Mouse (Mus musculus) R1 (cell line): Measurements from ENCODE around the gene Rasal2.

Experiments
- DNase-seq: peaks from one replicate; pipeline ENCODE4 v3.0.0-alpha.2; 2018; ENCODE audit warnings: low read depth, low spot score

The Rasal2 gene

DNA sequence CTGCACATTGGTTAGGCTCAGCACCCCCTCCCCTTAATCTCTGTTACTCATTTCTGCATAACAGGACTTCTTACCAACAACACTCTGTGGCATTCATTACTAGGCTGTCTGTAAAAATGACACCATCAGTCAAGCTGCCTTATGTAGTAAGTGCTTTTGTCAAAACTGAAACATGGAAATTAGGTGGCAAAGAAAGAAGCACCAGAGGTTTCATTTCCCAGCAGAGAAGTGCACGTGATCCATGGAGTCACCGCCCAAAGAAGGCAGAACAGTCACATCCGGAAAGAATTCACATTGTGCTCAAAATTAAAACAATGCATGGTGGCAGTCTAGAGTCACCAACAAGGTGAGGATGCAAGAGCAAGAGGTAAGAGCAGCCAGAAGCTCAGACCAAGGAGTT, 271.4 kb downstream of the Rasal2 start:
- no peak for DNase-seq

DNA sequence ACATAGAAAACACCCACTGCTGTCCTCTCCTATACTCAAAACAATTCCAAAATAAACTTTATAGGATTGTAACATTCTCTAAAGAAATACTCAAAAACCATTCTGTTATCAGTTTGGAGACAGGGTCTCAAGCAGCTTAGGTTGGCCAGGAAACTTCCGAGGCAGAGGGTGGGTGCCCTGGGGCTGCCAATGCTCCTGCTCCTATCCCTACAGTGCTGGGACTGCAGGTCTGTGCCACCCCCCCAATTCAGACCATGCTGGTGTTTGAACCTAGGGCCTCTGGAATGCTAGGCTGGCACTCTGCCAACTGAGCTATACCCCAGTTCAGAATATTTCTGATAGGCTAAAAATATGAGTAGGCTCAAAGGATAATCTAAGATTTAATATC, 274.5 kb downstream of the Rasal2 start:
- no peak for DNase-seq

DNA sequence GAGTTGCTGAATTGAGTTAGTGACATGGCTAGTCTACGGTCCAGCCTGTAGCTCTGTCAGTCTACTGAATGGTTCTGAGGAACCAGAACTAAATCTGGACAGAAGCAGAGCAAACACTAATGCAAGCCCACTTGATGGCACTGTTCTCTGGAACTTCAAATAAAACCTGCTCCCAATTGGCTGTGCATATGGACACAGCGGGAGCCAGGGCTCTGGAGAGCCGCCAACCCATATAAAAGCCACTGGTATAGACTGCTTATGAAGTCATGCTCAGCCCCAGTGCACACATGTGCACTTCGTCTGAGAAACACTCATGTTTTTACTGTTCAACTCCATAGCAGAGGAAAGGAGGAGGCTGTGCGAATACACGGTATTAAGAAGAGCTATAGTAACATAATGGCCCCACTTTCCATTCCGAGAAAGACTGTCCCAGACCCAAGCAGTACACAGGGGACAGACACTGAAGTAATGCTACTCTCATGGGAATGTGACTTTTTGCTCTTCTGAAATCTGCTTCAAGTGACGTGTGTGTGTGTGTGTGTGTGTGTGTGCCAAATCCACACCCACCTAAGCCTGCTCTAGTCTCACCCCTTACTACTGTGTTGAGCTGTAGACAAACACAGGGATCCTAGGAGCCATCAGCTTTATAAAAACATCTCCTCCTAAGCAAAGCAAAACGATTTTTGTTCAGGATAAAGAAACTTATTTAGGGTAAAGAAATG, 275.1 kb downstream of the Rasal2 start:
- peak; percentile 13 for DNase-seq

DNA sequence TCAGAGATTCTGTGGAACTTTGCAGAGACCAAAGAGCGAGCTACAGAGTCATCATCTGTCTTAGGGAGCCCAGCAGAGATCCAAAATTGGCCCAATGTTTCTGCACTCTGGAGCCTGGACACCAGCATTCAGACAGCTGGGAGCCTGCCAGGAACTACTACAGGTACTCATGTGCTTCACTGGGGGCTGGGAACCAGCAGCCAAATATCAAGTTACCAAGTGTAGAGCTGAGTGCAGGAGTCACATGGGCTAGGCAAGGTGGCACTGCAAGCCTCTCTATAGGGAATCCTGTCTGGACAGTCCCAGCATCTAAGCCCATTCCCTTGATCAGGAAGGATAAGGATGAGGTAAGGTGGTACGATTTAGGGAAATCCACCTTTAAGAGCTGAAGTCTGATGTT, 284.2 kb downstream of the Rasal2 start:
- DNase-seq: no peak

DNA sequence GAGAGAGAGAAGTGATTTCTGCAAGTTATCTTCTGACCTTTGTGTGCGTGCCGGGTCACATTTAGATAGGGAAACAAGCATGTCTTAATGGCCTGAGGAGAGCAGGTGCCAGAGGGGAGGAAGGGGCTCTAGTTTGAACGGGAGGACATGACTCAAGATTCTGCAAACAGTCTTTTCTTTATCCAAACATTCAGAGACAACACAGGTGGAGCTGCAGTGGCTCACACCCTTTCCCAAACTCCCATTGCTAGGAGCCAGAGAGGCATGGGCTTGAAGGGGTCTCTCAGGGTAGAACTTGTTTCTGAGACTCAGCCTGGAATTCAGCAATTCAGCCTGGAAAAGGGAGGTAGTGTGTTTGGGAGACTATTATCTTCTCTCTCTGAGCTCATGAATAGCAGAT, 288.6 kb downstream of the Rasal2 start:
- no peak for DNase-seq

DNA sequence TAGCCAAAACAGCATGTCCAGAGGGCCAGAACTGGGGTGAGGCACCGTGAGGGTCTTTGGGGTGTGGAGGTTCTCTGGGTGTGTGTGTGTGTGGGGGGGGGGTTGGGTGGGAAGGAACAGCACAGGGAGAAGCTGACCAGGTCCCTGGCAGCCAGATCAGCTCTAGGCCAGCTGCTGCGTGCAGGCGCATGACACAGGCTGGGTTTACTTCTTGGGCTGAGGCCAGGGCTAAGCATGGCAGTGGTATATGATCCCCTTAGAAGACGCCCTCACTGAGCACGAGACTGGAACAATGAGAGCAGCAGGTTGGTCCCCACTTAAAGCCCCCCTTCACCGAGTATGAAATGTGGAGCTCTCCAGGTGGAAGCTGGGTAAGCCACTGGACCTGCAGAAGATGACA, 293.2 kb downstream of the Rasal2 start:
- DNase-seq: no peak

DNA sequence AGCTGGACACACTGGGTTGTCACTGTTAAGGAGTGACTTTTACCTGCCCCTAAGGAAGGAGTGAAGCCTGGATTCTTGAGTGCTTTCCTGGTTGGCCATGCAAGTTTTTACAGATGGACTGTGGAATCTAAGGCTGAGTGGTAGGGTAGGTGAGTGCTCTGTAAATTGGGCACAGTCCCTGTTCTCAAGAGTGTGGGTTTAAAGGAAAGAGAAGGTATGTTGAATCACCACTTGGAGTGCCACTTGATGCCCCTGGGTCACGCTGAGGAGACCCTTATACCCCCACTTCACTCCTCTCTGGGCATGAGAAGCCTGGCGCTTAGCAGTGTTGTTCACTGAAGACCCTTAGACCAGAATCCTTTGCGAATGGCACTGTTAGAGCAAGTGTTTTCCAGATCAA, 295.0 kb downstream of the Rasal2 start:
- DNase-seq: no peak

DNA sequence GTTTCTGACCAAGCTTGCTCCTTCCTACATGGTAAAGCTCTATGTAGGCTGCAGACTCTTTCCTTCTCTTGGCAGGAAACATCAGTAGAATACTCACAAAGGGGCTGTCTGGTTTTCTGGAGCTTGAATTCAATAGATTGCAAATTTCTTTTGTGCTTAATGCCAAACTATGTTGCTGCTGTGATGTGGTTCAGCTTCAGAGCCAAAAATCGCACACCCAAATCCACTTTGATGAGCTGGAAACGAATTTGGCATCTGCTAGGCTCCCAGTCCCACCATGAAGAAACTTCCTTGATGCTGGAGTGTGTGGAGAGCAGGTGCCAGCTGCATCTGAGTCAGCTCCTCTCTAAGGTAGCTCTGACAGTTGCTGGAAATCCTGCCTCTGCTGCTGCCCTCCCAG, 297.9 kb downstream of the Rasal2 start:
- DNase-seq: no peak

DNA sequence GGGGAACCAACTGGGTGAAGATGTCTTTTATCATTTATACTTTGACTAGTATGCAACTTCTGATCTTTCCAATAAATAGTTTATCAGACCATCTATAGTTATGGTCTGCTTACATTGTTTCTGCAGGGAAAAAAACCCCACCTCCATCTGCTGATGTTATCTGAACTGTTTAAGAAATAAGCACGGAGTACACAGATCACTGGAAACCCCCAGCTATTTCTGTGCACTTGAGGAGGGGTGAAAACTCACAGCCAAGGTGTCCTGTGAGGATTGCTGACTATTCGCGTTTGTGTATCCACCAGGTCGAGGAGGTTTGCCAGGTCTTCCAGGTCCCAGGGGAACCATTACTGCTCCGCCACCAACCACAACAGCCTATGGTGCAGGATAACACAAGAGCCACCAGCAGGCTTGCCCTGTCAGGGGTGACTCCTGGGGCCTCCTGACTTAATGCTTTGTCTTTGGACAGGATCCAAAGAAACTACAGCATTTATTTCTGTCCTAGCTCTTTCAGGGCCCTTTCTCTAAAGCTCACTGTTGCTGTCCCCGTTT, 302.0 kb downstream of the Rasal2 start:
- no peak for DNase-seq

DNA sequence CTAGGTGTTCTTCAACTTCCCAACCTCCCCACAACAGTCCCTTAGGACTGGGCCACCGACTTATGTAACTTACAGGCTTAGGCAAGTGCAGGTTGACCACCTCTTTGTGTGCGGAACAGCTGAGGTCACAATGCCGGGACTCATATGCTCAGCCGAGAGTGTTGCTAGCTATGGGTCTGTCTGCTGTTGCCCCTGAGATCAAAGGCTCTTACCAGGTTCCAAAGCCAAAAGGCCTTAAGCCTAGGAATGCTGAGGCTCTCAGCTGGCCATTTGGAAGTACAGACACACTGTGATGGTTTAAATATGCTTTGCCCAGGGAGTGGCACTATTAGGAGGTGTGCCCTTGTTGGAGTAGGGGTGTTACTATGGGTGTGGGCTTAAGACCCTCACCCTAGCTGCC, 303.8 kb downstream of the Rasal2 start, which contains the start of gene Tex35:
Gene Tex35 (minus strand): TSS at position 101 of the 400 bp plus-strand sequence.
- no peak for DNase-seq

DNA sequence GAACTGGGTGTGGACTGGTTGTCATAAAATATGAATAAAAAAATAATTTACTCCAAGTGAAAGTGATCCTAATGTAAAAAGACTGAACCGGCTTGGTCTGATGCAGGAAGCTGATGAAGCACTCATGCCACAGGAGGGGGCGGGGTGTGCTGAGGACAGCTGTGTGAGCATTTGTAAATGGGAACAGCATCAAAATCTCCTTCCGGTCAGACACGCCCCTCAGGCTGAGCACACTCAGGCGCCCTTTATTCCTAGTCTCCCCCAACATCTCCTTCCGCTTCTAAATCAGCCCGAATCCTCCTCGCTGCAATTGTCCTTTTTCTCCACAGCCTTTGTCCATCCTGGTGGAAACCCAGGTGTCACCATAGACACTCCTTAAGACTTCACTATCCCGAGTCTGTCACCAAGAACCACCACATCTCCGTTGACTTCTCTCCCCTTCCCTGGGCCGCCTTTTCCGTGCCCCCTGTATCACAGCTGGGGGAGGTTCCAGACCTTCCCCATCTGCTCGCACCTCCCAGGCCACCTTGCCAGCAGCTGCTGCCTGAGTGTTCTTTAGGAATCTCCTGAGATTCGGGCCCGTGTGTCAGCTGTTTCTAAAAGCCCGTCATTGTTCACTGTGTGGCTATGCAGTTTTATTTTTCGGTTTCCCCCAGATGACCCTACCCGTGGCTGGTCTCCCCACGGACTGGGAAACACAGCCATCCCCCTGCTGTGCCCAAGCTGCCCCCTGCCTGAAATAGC, 311.1 kb downstream of the Rasal2 start:
- DNase-seq: peak; percentile 75

DNA sequence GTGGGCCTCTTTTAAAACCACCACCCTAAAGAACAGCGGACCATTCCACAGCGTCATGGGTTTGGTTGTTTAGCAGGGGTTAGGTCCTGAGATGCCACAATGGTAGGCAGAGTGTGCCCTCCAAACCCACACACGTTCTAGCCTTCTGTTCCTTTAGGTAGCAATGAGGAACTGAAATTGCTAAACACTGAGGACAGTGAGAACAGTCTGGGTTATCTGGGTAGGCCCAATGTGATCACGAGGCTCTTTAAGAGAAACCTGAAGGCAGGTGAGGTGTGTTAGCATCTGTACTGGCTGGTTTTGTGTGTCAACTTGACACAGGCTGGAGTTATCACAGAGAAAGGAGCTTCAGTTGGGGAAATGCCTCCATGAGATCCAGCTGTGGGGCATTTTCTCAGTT, 316.9 kb downstream of the Rasal2 start:
- no peak for DNase-seq

DNA sequence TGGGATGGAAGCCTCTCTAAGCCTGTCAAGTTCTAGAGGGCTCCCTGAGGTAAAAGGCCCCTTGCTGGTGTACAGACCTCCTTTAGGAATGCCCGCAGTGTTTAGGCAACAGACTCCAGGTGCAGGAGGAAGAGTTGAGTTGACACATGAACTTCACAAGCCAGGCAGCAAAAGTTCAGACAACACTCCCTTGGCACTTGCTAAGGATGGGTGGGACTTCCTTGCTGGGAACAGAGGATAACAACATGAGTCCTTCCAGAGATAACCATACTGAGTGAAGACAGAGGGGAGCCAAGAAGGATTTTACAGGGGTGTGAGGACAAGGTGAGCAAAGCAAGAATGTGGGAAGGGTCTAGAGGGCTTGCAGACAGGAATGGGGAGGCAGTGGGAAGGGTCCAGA, 319.8 kb downstream of the Rasal2 start:
- no peak for DNase-seq

DNA sequence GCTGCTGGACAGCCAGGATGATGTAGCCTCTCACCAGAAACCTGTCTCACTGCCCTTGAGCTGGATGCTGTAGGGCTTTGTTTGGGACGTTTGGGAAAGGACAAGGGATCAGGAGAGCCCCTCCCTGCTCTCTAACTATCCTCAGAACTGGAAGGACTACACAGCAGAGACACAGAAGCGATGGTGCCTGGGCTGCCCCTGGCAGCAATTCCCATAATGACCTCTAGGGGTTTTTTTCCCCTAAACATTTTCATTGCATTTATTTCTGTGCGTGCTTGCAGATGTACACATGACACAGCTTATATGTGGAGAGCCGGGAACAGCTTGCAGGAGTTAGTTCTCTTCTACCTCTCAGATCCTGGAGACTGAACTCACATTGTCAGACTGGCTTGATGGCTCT, 320.3 kb downstream of the Rasal2 start:
- no peak for DNase-seq

DNA sequence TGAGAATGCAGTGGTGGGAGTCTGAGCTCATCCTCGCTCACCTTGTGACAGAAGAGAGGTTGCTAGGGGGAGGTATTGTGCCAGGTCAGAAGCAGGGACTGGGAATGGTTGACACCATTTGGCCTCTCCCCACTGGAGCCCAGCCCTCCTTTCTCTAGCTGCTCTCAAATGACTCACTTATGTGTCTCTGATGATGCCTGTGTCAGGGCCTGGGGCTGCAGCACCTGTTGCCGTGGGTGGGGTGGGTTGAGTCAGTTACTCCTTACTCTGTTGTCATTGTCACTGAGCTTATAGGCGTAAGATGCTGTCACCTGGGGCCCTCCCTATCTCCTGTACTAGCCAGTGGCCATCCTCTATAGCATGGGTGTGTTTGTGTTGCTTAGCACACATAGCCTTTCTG, 321.6 kb downstream of the Rasal2 start:
- no peak for DNase-seq

DNA sequence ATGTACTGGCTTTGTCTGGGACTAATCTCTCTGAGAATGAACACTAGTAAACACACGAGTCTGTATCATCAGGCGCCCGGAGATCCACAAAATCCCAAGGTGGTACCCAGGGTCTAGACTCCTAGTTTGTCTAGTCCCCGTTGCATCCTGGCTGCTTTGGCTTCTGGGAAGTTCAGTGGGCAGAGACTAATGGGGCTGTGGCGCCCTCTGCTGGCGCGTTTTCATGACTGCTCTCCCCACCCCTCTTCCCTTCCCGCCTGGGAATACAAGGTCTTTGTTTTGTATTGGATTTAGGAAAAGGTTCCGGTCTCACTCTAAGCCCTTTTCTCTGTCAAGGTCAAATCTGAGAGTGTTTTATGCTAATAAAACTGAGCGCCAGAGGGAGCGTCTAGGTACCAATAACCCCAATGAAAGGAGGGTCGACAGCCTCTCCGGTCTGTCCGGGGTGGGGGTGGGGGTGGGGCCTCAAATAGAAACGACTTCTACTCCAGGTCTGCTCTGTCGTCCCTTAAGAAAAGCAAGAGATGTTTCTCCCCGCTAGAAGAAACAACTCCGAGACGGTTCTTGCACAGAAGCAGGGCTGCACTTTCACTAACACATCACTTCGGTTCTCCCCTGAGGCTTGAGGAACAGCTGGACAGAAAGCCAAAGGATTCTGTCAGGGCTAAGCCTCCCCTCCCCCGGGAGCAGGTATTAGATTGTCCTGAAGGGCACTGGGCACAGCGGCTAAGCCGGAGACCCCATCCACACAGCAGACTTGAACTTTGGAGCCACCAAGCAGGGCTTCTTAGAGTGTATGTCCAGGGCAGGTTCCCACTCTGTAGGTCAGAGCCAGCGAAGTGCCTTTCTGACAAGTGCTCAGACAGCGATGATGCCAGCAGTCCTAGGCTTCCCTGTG, 326.0 kb downstream of the Rasal2 start:
- peak; percentile 88 for DNase-seq
